Mouse (Mus musculus) right cerebral cortex, adult 2 months (tissue): ENCODE data around the gene Rtca.

Source experiments
- DNase-seq, 2 experiments: peaks; one replicate each; pipeline ENCODE4 v3.0.0; 2021 to 2022; ENCODE audit warnings: low spot score in 2 of 2

Gene Rtca

DNA sequence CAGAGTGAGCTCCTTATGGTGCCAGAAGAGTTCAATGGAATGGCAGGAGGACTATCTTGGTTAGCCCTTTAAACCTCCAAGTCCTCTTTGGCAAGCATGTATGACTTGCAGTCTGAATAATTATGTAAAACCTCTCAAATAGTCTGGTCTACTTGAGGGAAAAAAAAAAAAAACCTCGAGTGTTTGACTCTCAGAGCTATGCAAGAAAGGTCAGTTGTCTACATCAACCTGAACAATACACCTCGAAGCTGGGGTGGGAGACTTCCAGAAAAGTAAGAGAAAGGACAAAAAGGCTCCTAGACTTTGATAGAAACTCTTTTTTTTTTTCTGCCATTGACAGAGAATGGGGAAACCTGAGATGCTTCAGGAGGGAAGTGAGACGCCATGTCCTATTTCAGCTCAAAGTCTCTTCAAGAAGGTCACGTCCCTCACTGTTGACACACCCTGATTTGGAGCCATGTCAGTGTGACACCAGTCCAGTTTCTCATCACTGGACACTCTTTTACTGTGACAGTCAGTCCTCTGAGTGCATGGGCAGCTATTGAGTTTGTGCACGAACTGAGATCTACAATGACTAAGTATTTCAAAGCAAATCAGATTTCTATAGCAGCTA lies 31.2 kb downstream of the Rtca start:
- DNase-seq, result no peak

DNA sequence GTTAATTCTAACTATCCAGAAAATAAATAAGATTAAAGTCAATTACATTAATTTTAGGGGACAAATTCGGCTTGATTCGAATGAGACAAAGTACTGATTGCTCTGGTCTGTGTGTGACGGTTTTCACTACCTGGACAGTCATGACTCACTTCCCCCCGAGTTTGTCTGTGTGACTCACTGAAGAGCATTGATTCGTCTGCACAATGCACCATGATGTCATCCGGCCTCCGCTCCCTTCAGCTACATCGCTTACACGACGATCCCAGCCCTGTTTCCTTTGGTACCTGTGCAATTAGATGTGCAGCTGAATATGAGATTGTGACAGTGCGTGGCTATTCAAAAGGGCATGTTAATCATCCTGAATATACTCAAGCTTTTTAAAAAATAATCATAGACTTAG lies 33.4 kb downstream of the Rtca start:
- DNase-seq, result peak; percentile 12 to 33

DNA sequence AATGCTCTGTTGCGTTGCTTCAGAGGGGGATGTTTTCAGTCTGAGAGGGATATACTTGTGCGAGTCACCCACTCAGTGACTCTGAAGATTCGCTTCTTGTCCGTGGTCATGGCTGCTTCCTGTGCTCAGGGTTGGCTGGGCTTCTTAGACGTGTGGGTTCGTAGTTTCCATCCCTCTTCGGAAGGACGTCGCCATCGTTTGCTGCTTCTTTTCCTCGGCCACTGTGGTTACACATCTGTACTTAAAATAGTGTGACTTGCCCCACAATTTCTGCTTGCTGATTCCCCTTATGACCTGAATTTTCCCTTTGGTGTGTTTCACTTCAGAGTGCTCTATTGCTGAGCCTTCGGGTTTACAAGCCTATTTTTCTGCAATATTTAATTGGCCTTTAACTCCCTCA lies 42.3 kb downstream of the Rtca start:
- DNase-seq, result no peak

DNA sequence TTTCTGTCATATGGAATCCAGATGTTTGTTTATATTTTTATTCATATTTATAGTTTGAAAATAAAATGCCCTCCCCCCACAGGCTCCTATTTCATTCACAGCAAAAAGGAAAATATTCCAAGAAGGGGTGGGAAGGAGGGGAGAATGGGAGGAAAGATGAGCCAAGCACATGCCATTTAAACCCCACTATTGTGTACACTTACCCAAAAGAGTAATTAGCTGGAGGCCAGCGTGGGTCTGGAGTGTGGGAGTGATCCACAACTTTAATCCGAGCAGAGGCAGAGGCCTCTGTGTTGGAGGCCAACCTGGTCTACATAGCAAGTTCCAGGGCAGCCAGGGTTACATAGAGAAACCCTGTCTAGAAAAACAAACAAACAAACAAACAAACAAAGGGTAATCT lies 43.7 kb downstream of the Rtca start:
- DNase-seq, result no peak

DNA sequence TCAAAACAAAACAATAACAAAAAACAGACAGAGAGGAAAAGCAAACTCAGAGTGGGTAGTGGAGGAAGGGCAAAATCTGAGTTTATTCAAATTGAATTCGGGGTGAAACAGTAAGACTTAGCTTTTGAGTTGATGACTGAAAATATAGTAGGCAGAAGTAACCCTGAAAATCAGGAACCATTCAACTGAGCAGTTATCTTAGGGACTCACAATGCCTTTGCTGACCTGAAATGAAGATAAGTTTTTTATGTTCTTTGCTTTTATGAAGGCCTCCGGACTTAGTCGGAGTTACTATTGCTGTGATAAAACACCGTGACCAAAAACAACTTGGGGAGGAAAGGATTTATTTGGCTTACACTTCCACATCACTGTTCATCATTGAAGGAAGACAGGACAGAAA lies 47.0 kb downstream of the Rtca start:
- DNase-seq, result no peak

DNA sequence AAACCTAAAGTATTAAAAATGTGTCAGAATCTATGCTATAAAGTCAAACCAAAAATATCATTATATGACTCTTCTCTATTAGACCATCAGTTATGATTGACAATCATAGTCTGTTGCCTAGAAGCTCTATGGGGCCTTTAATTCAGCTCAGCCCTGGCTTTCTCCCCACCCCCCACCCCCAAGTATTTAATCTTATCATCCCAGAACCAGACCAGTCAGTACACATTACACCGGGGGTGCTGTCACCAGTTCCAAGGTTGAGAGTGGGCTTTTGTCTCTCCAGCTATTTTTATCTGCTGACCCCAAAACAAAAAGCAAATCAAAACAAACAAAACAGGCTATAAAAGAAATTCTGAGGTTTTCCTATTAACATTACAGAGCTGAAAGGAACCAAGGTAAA lies 53.5 kb downstream of the Rtca start:
- no peak for DNase-seq

DNA sequence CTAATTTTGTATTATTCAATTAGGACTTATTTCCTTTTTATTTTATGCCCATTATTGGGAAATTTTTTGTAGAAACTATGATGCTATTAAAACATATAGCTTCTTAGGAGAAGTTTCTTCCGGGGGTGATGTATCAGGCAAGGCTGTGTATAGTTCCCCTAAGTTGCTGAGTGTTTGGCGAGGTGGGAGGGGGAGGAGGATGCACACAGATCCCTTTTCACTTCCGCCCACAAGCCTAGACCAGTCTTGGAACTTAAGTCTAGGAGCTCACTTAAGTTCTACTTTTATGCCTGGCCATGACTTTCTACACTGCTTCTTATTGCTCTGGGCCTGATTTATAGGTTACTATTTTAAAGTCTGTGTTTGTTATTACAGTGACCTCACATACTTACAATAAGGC lies 57.3 kb downstream of the Rtca start:
- DNase-seq, result no peak

DNA sequence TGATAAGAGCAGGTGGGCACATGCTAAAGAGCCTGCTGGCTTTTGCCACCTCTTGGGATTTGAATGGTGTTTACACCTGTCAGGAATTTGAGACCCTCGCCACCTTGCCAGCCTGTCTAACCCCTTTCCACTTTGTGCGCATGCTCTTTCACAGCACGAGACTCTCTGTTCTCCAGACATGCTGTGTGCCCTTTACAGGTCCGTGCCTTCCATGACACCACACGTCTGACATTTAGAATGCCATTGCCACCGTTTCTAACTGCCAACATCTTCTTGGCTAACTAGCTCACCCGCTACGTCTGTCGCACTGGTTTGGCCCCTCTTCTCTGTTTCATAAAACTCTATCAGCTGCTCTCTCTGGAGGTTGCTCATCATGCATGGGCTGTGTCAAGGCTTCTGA lies 63.7 kb downstream of the Rtca start:
- DNase-seq, result no peak

DNA sequence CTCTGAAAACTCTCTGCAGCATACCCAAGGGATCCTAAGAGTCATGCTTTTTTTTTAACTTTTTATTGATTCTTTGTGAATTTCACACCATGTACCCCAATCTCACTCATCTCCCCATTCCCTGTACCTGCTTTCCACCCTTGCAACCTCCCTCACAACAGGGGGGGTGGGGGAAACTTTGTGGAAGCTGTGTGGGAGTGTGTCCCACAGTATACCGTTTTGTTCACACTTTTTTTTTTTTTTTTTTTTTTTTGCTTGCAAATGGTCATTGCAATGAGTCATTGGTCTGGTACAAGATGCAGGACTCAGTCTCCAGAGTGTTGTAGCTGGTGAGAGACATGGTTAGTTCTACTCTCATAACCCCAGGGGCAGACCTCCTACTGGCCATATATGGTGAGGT lies 65.2 kb downstream of the Rtca start:
- no peak for DNase-seq

DNA sequence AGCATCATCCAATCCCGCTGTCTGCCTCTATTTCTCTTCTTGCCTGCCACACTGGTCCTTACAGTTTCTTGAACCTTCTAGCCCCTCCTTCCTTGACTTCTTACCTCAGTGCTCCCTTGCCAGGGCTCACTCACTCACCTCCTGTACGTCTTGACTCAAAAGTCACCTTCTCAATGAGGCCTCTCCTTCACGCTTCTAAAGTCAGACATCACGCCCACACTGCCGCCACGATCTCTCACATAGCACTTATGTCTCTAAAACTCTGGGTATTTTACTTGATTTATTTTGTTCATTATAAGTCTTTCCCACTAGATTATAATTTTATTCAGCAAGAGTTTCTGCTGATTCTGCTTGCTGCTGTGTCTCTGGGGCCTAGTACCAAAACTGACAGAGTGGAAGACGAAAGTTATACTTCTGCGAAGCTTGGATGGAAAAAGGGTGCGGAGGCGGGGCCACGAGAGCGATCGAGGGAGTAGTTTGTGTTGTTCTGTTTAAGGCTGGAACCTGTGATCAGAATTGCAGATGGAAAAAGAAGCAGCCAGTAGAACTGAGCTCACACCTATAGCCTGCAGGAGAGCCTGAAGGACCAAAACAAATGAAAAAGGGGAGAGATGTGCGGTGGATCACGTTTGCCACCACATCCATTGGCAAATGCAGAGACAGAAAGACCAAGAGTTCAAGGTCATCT lies 66.3 kb downstream of the Rtca start:
- DNase-seq, result no peak

DNA sequence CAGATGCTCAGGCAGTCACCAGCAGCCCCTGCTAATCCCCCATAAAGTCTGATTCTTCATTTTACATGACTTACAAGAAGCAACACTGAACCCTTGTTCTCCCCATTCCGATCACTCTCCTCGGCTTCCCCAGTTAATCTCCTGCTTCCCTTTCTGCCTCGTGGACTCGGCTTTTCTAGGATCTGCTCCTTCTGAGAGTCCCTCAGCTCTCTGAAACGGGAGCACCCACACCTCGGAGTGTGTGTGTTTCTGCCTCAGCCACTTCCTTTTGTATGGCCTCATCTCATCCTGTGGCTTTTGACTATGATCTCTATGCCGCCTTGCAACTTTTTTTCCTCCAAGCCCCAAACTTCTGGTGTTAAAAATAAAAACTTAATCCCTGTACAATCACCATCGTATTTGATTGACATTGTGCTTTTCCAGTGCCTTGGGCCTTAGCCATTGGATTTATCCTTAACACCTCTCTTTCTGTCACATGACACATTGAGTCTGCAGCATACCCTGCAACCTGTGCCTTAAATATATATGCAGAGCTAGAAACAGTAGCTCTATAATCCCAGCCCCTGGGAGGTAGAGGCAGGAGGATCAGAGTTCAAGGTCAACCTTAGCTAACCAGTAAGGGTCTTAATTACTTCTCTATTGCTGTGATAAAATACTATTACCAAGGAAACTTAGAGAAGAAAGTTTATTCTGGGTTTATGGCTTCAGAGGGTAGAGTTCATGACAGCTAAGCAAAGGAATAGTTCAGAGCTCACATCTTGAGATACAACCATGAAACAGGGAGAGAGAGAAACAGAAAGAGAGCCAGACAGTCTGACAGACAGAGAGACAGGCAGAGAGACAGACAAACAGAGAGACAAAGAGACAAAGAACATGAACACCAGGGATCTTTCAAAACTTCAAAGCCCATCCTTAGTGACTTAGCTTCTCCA lies 67.7 kb downstream of the Rtca start:
- no peak for DNase-seq
